Mouse (Mus musculus) liver, adult 2 months (tissue): ENCODE measurements around the gene Zc3h18.

Experiments used
- CTCF ChIP-seq: fragments of 200-500 bp; IDR thresholded peaks from 2 replicates; pipeline ENCODE4 v1.5.1; 2011; ENCODE audit warnings: low read depth, low read length, control low read depth
- POLR2A ChIP-seq: fragments of 200-500 bp; IDR thresholded peaks from 2 replicates; pipeline ENCODE4 v1.6.1; 2011; ENCODE audit warnings: low read length, control low read depth; ENCODE audit not compliant: insufficient read depth; ENCODE audit errors: extremely low read depth

- TF ChIP-seq POLR2A = no peak
- no peak for TF ChIP-seq CTCF
These were observed 15.6 kb upstream of the Zc3h18 start, which contains the start of gene Trhr2 for GRCm38 (mm10) chr8:122360696-122361416.
